Mouse (Mus musculus) small intestine, adult 2 months (tissue): ENCODE data around the gene As3mt.

ENCODE experiments used
- CTCF ChIP-seq: fragments of 200-500 bp; IDR thresholded peaks from 2 replicates; pipeline ENCODE4 v1.5.1; 2012; ENCODE audit warnings: low read depth, mild to moderate bottlenecking, control low read depth, inconsistent platforms, low read length, moderate library complexity, mixed read lengths; ENCODE audit not compliant: insufficient replicate concordance, insufficient read length; ENCODE audit errors: extremely low read depth
- POLR2A ChIP-seq: fragments of 200-500 bp; IDR thresholded peaks from 2 replicates; pipeline ENCODE4 v1.6.1; 2012; ENCODE audit warnings: low read depth, mild to moderate bottlenecking, control low read depth, inconsistent platforms, low read length, moderate library complexity

DNA sequence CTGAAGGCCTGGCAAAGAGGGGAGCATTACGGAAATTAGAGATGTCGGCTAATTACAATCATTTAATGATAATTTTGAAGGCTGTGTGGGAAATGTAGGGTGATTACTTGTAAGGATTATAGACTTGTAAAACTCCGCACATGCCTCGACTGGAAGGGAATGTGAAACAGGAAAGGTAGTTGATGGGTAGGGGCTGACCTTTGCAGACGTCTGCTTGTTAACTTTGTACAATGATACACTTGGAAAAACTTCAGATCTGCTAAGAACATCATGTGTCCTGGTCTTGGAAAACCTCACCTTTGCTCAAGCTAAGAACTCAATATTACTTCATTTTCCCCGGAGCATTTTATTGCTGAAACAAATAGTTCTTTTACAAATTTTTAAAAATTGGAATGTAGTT, 64.5 kb downstream of the As3mt start:
- no peak for TF ChIP-seq CTCF
- TF ChIP-seq POLR2A = no peak
